Mouse (Mus musculus): ENCODE data around the gene Snd1. TPM values are rescaled to one million over a fixed set of nuclear protein-coding genes. Genes with fewer than 3 reads are reported as not detected.

Gene Snd1
- polyA plus RNA-seq, 1 experiment from 2014 or later, result 64.8 TPM

GRCm38 (mm10) chr6:28817039-28817438 is 342.1 kb downstream of the Snd1 start:
- Histone ChIP-seq H3K4me3 (ENCODE audit: inconsistent target) (no peak overlapping the region), H3K27ac (no peak overlapping the region), H3K36me3 (ENCODE audit: inconsistent target) (no peaks in the 10 kb centered on the region), H3K79me2 (ENCODE audit: inconsistent target) (no peaks in the 10 kb centered on the region)
- 88% methylated on average over 9 of the region's 9 CpGs for WGBS (ENCODE audit: missing documents)

- no peaks in the 10 kb centered on the region for H3K36me3 ChIP-seq (ENCODE audit: inconsistent target)
- H3K27ac ChIP-seq, result no peak overlapping the region
- WGBS (ENCODE audit: missing documents), result 88% methylated on average over 13 of the region's 13 CpGs
- H3K4me3 ChIP-seq (ENCODE audit: inconsistent target), result no peak overlapping the region
- no peaks in the 10 kb centered on the region for H3K79me2 ChIP-seq (ENCODE audit: inconsistent target)
Measured at GRCm38 (mm10) chr6:28819509-28820358, 344.8 kb downstream of the Snd1 start.

DNA sequence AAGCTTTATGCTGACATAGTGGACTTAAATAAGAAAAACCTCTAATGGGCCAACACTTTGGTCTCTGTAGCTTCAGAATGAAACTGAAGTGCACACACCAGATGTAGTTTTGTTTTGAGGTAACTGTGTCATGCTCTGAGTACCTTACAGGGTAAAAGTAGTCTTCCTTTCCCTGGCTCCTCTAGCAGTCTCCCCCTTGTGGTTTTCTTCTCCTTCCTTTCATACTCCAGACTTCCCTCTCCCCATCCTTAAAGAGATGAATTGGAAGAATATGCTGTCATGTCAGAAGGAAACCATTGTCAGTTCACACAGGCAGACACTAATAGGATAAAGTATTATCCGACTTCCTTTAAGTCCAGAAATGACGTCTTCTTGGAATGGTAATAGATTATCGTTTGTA is 347.4 kb downstream of the Snd1 start:
- Histone ChIP-seq H3K79me2 (ENCODE audit: inconsistent target) (no peaks in the 10 kb centered on the region), H3K4me3 (ENCODE audit: inconsistent target) (no peak overlapping the region), H3K27ac (no peak overlapping the region), H3K36me3 (ENCODE audit: inconsistent target) (no peaks in the 10 kb centered on the region)
- 89% methylated on average over 3 of the region's 3 CpGs for WGBS (ENCODE audit: missing documents)

DNA sequence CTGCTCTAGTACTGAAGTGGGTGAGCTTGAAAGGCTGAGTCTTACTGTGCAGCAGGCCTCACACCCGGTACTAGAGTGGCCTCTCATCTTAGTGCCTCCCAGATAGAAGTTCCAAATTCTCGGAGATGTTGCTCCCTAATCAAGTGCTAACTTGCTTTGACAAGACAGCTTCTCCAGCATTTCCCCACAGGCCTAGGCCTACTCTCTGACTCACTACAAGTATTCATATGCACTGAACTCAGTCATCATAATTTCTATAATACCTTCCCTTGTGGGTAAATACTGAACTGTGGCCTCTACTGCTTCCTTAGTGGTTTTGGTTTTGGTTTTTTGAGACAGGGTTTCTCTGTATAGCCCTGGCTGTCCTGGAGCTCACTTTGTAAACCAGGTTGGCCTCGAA is 348.4 kb downstream of the Snd1 start:
- 61% methylated on average over 3 of the region's 3 CpGs for WGBS (ENCODE audit: missing documents)
- no peak overlapping the region for H3K27ac ChIP-seq
- H3K79me2 ChIP-seq (ENCODE audit: inconsistent target), result no peaks in the 10 kb centered on the region
- H3K4me3 ChIP-seq (ENCODE audit: inconsistent target), result no peak overlapping the region
- no peaks in the 10 kb centered on the region for H3K36me3 ChIP-seq (ENCODE audit: inconsistent target)

DNA sequence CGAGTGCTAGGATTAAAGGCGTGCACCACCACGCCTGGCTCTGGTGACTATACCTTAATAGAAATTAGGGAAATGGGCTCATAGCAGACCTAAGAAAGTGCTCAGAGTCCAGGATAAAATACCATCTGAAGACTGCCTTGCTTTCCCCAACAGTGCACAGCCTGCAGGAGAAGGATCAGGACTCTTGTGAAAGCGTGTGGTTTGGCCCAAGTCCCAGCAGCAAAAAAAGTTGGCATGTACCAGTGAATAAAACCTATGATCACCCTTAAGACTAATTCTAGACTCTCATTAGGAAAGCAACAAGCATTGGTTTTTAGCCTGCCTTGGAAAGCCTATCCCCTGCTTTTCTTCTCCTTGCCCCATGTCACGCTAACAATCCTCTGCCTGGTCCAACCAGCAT is 348.9 kb downstream of the Snd1 start:
- H3K4me3 ChIP-seq (ENCODE audit: inconsistent target), result no peak overlapping the region
- H3K79me2 ChIP-seq (ENCODE audit: inconsistent target), result no peaks in the 10 kb centered on the region
- H3K36me3 ChIP-seq (ENCODE audit: inconsistent target), result no peaks in the 10 kb centered on the region
- H3K27ac ChIP-seq, result no peak overlapping the region
- 77% methylated on average over 5 of the region's 5 CpGs for WGBS (ENCODE audit: missing documents)

- H3K36me3 ChIP-seq (ENCODE audit: inconsistent target), result 0 out of 2 replicates have a peak, but pooled peaks cover 5% of the 10 kb centered on the region
- 93% methylated on average over 3 of the region's 3 CpGs for WGBS (ENCODE audit: missing documents)
- no peaks in the 10 kb centered on the region for H3K79me2 ChIP-seq (ENCODE audit: inconsistent target)
- no peak overlapping the region for H3K4me3 ChIP-seq (ENCODE audit: inconsistent target)
- no peak overlapping the region for H3K27ac ChIP-seq
Measured at GRCm38 (mm10) chr6:28825894-28826293, 351.0 kb downstream of the Snd1 start.

- Histone ChIP-seq H3K4me3 (ENCODE audit: inconsistent target) (no peak overlapping the region), H3K79me2 (ENCODE audit: inconsistent target) (no peaks in the 10 kb centered on the region), H3K36me3 (ENCODE audit: inconsistent target) (0 out of 2 replicates have a peak, but pooled peaks cover 5% of the 10 kb centered on the region), H3K27ac (no peak overlapping the region)
- WGBS (ENCODE audit: missing documents), result 91% methylated on average over 9 of the region's 9 CpGs
Measured at GRCm38 (mm10) chr6:28826689-28827389, 351.9 kb downstream of the Snd1 start.

DNA sequence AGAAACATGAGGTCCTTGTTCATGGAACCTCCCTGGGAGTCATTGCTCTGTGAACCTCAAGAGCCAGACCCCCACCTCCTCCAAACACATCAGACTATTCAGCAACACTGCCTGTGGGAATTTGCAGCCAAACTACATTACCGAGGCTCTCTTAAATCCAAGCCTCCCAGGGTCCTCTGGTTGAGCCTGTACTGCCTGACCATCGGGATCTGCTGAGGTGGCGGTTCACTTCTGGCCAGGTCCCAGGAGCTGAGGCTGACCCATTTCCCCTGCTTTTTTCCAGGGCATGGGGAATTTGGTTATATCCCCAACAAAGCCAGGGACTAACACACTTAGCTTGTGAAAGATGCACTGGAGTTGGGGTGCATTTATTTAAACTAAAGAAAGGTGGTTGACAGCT is 352.6 kb downstream of the Snd1 start:
- Histone ChIP-seq H3K4me3 (ENCODE audit: inconsistent target) (no peak overlapping the region), H3K36me3 (ENCODE audit: inconsistent target) (0 out of 2 replicates have a peak, but pooled peaks cover 5% of the 10 kb centered on the region), H3K79me2 (ENCODE audit: inconsistent target) (no peaks in the 10 kb centered on the region), H3K27ac (no peak overlapping the region)
- WGBS (ENCODE audit: missing documents), result 89% methylated on average over 3 of the region's 3 CpGs

- Histone ChIP-seq H3K79me2 (ENCODE audit: inconsistent target) (no peaks in the 10 kb centered on the region), H3K27ac (no peak overlapping the region), H3K4me3 (ENCODE audit: inconsistent target) (no peak overlapping the region), H3K36me3 (ENCODE audit: inconsistent target) (0 out of 2 replicates have a peak, but pooled peaks cover 5% of the 10 kb centered on the region)
- 84% methylated on average over 6 of the region's 6 CpGs for WGBS (ENCODE audit: missing documents)
Measured at GRCm38 (mm10) chr6:28828593-28828992, 353.7 kb downstream of the Snd1 start.

- 97% methylated on average over 12 of the region's 12 CpGs for WGBS (ENCODE audit: missing documents)
- no peaks in the 10 kb centered on the region for H3K79me2 ChIP-seq (ENCODE audit: inconsistent target)
- H3K4me3 ChIP-seq (ENCODE audit: inconsistent target), result no peak overlapping the region
- H3K36me3 ChIP-seq (ENCODE audit: inconsistent target), result 0 out of 2 replicates have a peak, but pooled peaks cover 5% of the 10 kb centered on the region
- no peak overlapping the region for H3K27ac ChIP-seq
Measured at GRCm38 (mm10) chr6:28830306-28830705, 355.4 kb downstream of the Snd1 start.

- 86% methylated on average over 27 of the region's 27 CpGs for WGBS (ENCODE audit: missing documents)
- 0 out of 2 replicates have a peak, but pooled peaks cover 5% of the 10 kb centered on the region for H3K36me3 ChIP-seq (ENCODE audit: inconsistent target)
- H3K27ac ChIP-seq, result no peak within 1 kb of the TSS
- H3K79me2 ChIP-seq (ENCODE audit: inconsistent target), result no peaks in the 10 kb centered on the region
- no peak within 1 kb of the TSS for H3K4me3 ChIP-seq (ENCODE audit: inconsistent target)
Measured at GRCm38 (mm10) chr6:28831011-28831853, 356.3 kb downstream of the Snd1 start, which contains the start of gene Lrrc4. TSS of gene Lrrc4 (minus strand) at chr6:28831747.

GRCm38 (mm10) chr6:28831854-28832750 is 357.2 kb downstream of the Snd1 start:
- Histone ChIP-seq H3K79me2 (ENCODE audit: inconsistent target) (no peaks in the 10 kb centered on the region), H3K36me3 (ENCODE audit: inconsistent target) (0 out of 2 replicates have a peak, but pooled peaks cover 5% of the 10 kb centered on the region), H3K27ac (no peak overlapping the region), H3K4me3 (ENCODE audit: inconsistent target) (no peak overlapping the region)
- 7% methylated on average over 81 of the region's 82 CpGs for WGBS (ENCODE audit: missing documents)

DNA sequence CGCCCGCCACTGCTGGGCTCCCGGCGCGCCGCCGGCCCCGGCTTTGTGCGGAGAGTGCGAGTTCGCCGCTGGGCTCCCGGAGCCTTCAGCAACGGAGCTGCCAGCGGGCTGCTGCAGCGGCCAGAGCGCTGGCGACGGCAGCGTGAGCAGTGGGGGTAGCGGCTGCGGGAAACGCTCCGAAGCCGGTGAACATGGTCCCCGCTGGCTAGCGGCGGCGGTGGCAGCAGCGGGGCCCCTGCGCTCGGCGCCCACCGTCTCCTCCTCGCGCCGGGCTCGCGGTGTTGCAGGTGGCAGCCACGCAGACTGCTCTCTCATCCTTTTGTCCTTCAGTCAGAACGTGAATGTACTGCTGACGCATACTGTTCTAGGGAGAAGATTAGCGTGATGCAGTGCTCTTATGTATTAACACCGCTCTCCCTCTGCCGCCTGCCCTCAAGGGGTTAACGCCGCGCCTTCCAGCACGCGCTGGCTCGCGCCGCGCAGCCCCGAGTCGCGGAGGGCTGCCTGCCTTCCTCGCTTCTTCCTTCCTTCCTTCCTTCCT is 357.9 kb downstream of the Snd1 start:
- 0 out of 2 replicates have a peak, but pooled peaks cover 5% of the 10 kb centered on the region for H3K36me3 ChIP-seq (ENCODE audit: inconsistent target)
- H3K79me2 ChIP-seq (ENCODE audit: inconsistent target), result no peaks in the 10 kb centered on the region
- 7% methylated on average over 52 of the region's 58 CpGs for WGBS (ENCODE audit: missing documents)
- H3K4me3 ChIP-seq (ENCODE audit: inconsistent target), result no peak overlapping the region
- no peak overlapping the region for H3K27ac ChIP-seq

All from macrophage (primary cell).